ENCODE assay signal across 30 mouse cellular contexts in genomic region chrX:136143711-136144110, GRCm38 (mm10). TPM values are rescaled to one million over a fixed set of nuclear protein-coding genes. Genes with fewer than 3 reads are reported as not detected.
"Had no signal": no experiment of that assay in that cellular context is flagged by ENCODE, and none has a peak within 500 bp of the region (broad histone marks: within the 10 kb centered on the region; RNA-seq: fewer than 3 reads in every experiment).

No protein-coding gene starts in this region.

- H3K4me1 ChIP-seq: limb, embryonic 10.5 days; limb, embryonic 13.5 days; lung, embryonic 15.5 days; midbrain, embryonic 12.5 days; midbrain, embryonic 15.5 days; neural tube, embryonic 12.5 days; neural tube, embryonic 15.5 days had no signal

- H3K4me3 ChIP-seq: layer of hippocampus, adult 2 months; limb, embryonic 10.5 days; limb, embryonic 13.5 days; liver, embryonic 12.5 days; liver, embryonic 15.5 days; lung, embryonic 15.5 days; midbrain, embryonic 12.5 days; midbrain, embryonic 15.5 days; neural tube, embryonic 12.5 days; neural tube, embryonic 15.5 days had no signal

- H3K4me2 ChIP-seq: limb, embryonic 13.5 days; liver, embryonic 12.5 days; liver, embryonic 15.5 days; midbrain, embryonic 12.5 days; midbrain, embryonic 15.5 days; neural tube, embryonic 12.5 days; neural tube, embryonic 15.5 days had no signal

- DNase-seq: kidney, postnatal 25 days; layer of hippocampus, adult 9-11 months; liver; lung, adult 18-20 months; lung, postnatal 14 days; right cerebral cortex, adult 18-20 months; right cerebral cortex, postnatal 14 days; right cerebral cortex, postnatal 4 days; thymus, adult 2 months; thymus, postnatal 14 days; thymus, postnatal 4 days had no signal

- H3K36me3 ChIP-seq: limb, embryonic 10.5 days; limb, embryonic 13.5 days; liver, embryonic 15.5 days; lung, embryonic 15.5 days; midbrain, embryonic 12.5 days; midbrain, embryonic 15.5 days; neural tube, embryonic 12.5 days; neural tube, embryonic 15.5 days had no signal

- H3K9me3 ChIP-seq: limb, embryonic 10.5 days; limb, embryonic 13.5 days; liver, embryonic 12.5 days; liver, embryonic 15.5 days; lung, embryonic 15.5 days; midbrain, embryonic 12.5 days; midbrain, embryonic 15.5 days; neural tube, embryonic 12.5 days; neural tube, embryonic 15.5 days had no signal

- ATAC-seq: liver, embryonic 12.5 days; midbrain, embryonic 15.5 days had no signal

- H3K27me3 ChIP-seq: liver, embryonic 12.5 days; liver, embryonic 15.5 days; lung, embryonic 15.5 days; midbrain, embryonic 12.5 days; midbrain, embryonic 15.5 days; neural tube, embryonic 12.5 days; neural tube, embryonic 15.5 days had no signal

- H3K27ac ChIP-seq: kidney, postnatal 0 days; layer of hippocampus, adult 2 months; limb, embryonic 10.5 days; limb, embryonic 13.5 days; liver, embryonic 12.5 days; liver, embryonic 15.5 days; lung, embryonic 15.5 days; macrophage; midbrain, embryonic 12.5 days; midbrain, embryonic 15.5 days; neural tube, embryonic 12.5 days; neural tube, embryonic 15.5 days; stomach, postnatal 0 days had no signal

- H3K9ac ChIP-seq: limb, embryonic 13.5 days; liver, embryonic 12.5 days; liver, embryonic 15.5 days; lung, embryonic 15.5 days; midbrain, embryonic 12.5 days; midbrain, embryonic 15.5 days; neural tube, embryonic 12.5 days; neural tube, embryonic 15.5 days had no signal

RNA-seq across cellular contexts. Expression of gene Bex4, which starts 4.9 kb away (rescaled TPM):
- polyA plus RNA-seq: macrophage; thymus, adult 2 months had no signal

RNA-seq across cellular contexts. Expression of gene Nxf3, which starts 58.7 kb away (rescaled TPM):
- total RNA-seq: layer of hippocampus, postnatal 25 days; left cerebral cortex, adult 18-20 months; left cerebral cortex, postnatal 25 days; megakaryocyte, adult 5-6 weeks had no signal
- polyA plus RNA-seq: kidney, postnatal 0 days; large intestine, adult 2 months; limb, embryonic 10.5 days; limb, embryonic 13.5 days; macrophage; midbrain, embryonic 12.5 days; midbrain, embryonic 15.5 days; neural tube, embryonic 12.5 days; neural tube, embryonic 15.5 days; stomach, embryonic 14.5 days; stomach, postnatal 0 days had no signal

RNA-seq across cellular contexts. Expression of gene Tceal5, which starts 60.0 kb away (rescaled TPM):
- total RNA-seq: megakaryocyte, adult 5-6 weeks had no signal
